Mouse (Mus musculus): ENCODE data around the gene Ppy. TPM values are rescaled to one million over a fixed set of nuclear protein-coding genes. Genes with fewer than 3 reads are reported as not detected.

Ppy gene
- polyA plus RNA-seq, 1 experiment from 2014 or later = not detected

DNA sequence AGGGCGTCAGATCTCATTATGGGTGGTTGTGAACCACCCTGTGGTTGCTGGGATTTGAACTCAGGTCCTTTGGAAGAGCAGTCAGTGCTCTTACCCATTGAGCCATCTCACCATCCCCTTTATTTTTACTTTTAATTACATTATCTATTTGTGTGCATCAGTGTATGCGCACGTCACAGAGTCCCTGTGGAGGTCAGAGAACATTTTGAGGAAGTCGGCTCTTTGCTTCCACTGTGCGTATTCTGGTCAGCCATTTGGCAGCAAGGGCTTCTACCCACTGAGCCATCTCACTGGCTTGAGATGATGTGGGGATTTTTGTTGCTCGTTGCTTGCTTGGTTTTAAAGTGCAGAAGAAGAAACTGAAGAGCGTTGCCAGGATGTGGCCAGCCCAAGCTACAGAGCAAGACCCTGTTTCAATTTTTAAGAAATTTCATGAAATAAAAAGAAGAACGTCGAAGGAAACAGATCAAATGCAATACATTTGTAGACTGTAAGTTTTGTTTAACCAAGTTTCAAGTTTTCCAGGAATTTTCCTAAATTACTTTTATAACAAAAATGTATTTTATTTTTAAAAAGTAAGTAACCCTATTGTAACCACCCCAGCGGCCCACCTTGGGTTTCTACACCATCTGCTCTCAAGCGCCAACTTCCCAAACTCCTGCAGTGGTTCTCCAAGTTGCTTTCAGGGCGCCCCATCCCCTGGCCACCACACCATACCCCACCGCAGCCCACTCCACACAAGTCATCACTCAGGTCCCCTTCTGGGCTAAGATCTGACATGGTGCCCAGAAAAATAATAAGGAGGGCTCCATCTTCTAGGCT, 36.7 kb upstream of the Ppy start:
- ATAC-seq (ENCODE audit: low FRiP score, low TSS enrichment) = 0 out of 2 replicates have a peak, but pooled peaks have one; percentile 3
- Histone ChIP-seq H3K4me1 (ENCODE audit: control insufficient read depth, insufficient read depth, low read length) (peaks cover 6% of the 10 kb centered on the region; the same call in 1 of the 2 replicates), H3K27ac (ENCODE audit: low read depth, low read length) (no peak overlapping the region), H3K9me3 (ENCODE audit: control insufficient read depth, low read length) (no peaks in the 10 kb centered on the region), H3K4me3 (ENCODE audit: low read length) (no peak overlapping the region; the same call in 1 of the 2 replicates), H3K36me3 (ENCODE audit: control insufficient read depth, insufficient read depth, low read length) (no peaks in the 10 kb centered on the region), H3K9ac (ENCODE audit: low read depth, low read length) (no peak overlapping the region), H3K4me2 (replicated peaks; ENCODE audit: low read depth, low read length) (peak overlapping the region; percentile 47), H3K27me3 (ENCODE audit: control insufficient read depth, insufficient read depth, low read length) (no peaks in the 10 kb centered on the region; the same call in 1 of the 2 replicates)
- WGBS = 51% methylated on average over 13 of the region's 13 CpGs

GRCm38 (mm10) chr11:102134516-102134915, 33.4 kb upstream of the Ppy start:
- Histone ChIP-seq H3K9ac (ENCODE audit: low read depth, low read length) (no peak overlapping the region), H3K36me3 (ENCODE audit: control insufficient read depth, insufficient read depth, low read length) (no peaks in the 10 kb centered on the region), H3K4me3 (ENCODE audit: low read length) (no peak overlapping the region), H3K27ac (ENCODE audit: low read depth, low read length) (no peak overlapping the region), H3K9me3 (ENCODE audit: control insufficient read depth, low read length) (no peaks in the 10 kb centered on the region), H3K27me3 (ENCODE audit: control insufficient read depth, insufficient read depth, low read length) (no peaks in the 10 kb centered on the region; the same call in 1 of the 2 replicates), H3K4me1 (ENCODE audit: control insufficient read depth, insufficient read depth, low read length) (0 out of 2 replicates have a peak, but pooled peaks cover 3% of the 10 kb centered on the region), H3K4me2 (replicated peaks; ENCODE audit: low read depth, low read length) (no peak overlapping the region)
- ATAC-seq (ENCODE audit: low FRiP score, low TSS enrichment) = no peak
- WGBS = 32% methylated on average over 4 of the region's 4 CpGs

DNA sequence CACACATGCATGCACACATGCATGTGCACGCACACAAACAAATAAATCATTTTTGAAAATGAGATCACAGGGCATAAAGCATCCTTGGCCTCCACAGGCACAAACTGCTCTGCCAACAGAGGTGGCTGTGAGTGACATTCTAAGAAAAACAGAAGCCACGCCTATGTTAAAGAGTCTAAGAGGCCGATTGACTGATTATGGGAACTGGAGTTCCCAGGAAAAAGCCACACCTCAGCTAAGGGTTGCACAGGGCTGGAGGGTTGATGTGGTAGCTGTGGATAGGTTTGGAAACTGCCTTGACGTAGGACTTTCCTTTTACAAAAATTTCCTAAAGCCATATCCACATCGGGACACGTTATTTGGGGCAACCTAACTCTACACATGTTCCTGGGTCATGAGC, 16.3 kb upstream of the Ppy start:
- WGBS = 81% methylated on average over 6 of the region's 6 CpGs
- no peaks in the 10 kb centered on the region for H3K27me3 ChIP-seq (ENCODE audit: control insufficient read depth, insufficient read depth, low read length)
- no peak overlapping the region for H3K4me3 ChIP-seq (ENCODE audit: low read length)
- no peak overlapping the region for H3K9ac ChIP-seq (ENCODE audit: low read depth, low read length)
- no peaks in the 10 kb centered on the region for H3K4me1 ChIP-seq (ENCODE audit: control insufficient read depth, insufficient read depth, low read length)
- no peaks in the 10 kb centered on the region for H3K9me3 ChIP-seq (ENCODE audit: control insufficient read depth, low read length)
- no peaks in the 10 kb centered on the region for H3K36me3 ChIP-seq (ENCODE audit: control insufficient read depth, insufficient read depth, low read length)
- H3K4me2 ChIP-seq (replicated peaks; ENCODE audit: low read depth, low read length) = no peak overlapping the region
- no peak overlapping the region for H3K27ac ChIP-seq (ENCODE audit: low read depth, low read length)
- ATAC-seq (ENCODE audit: low FRiP score, low TSS enrichment) = no peak

DNA sequence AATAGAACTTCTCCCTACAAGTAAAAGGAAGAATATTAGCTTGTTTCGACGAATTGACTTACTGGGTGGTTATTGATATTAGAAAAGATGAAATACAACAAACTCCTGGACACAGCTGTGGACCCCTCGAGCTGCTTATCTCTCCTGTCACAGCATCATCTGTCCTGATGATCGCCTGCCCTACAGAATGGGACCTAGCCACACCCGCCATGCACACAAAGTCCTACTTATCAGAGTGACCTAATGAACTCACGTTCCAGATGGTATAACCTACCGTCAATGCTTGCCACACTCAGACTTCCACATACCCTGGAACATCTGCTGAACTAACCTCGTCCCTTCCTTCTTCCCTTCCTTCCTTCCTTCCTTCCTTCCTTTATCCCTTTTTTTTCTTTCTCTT, 15.1 kb upstream of the Ppy start:
- no peak for ATAC-seq (ENCODE audit: low FRiP score, low TSS enrichment)
- Histone ChIP-seq H3K27ac (ENCODE audit: low read depth, low read length) (no peak overlapping the region), H3K4me3 (ENCODE audit: low read length) (no peak overlapping the region), H3K27me3 (ENCODE audit: control insufficient read depth, insufficient read depth, low read length) (no peaks in the 10 kb centered on the region), H3K4me1 (ENCODE audit: control insufficient read depth, insufficient read depth, low read length) (no peaks in the 10 kb centered on the region), H3K9ac (ENCODE audit: low read depth, low read length) (no peak overlapping the region), H3K36me3 (ENCODE audit: control insufficient read depth, insufficient read depth, low read length) (no peaks in the 10 kb centered on the region), H3K9me3 (ENCODE audit: control insufficient read depth, low read length) (no peaks in the 10 kb centered on the region), H3K4me2 (replicated peaks; ENCODE audit: low read depth, low read length) (no peak overlapping the region)
- 82% methylated on average over 8 of the region's 8 CpGs for WGBS

DNA sequence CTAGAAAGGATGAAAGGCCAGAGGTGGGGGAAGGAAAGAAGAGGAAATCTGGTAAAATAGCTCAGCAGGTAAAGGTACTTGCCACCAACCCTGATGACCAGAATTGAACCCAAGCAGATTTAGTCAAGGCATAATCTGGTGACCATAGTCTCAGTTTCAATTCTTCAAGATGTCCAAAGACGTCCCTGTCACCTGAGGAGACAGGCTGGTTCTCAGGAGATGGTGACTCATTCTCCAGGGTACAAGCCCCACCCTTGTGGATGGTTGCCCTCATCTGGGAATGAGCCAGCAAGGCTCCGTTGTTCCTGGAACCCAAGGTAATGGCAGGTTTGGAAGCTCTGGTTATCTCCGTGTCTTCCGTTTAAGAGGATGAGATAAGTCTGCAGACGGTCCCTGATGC, 10.5 kb upstream of the Ppy start:
- Histone ChIP-seq H3K4me2 (replicated peaks; ENCODE audit: low read depth, low read length) (no peak overlapping the region), H3K4me3 (ENCODE audit: low read length) (no peak overlapping the region), H3K9ac (ENCODE audit: low read depth, low read length) (no peak overlapping the region), H3K9me3 (ENCODE audit: control insufficient read depth, low read length) (no peaks in the 10 kb centered on the region), H3K27me3 (ENCODE audit: control insufficient read depth, insufficient read depth, low read length) (peaks cover 26% of the 10 kb centered on the region), H3K27ac (ENCODE audit: low read depth, low read length) (no peak overlapping the region), H3K36me3 (ENCODE audit: control insufficient read depth, insufficient read depth, low read length) (no peaks in the 10 kb centered on the region), H3K4me1 (ENCODE audit: control insufficient read depth, insufficient read depth, low read length) (no peaks in the 10 kb centered on the region)
- 79% methylated on average over 5 of the region's 5 CpGs for WGBS
- no peak for ATAC-seq (ENCODE audit: low FRiP score, low TSS enrichment)

- no peaks in the 10 kb centered on the region for H3K4me1 ChIP-seq (ENCODE audit: control insufficient read depth, insufficient read depth, low read length)
- H3K9me3 ChIP-seq (ENCODE audit: control insufficient read depth, low read length) = no peaks in the 10 kb centered on the region
- no peak within 1 kb of the TSS for H3K9ac ChIP-seq (ENCODE audit: low read depth, low read length)
- peaks cover 48% of the 10 kb centered on the region for H3K27me3 ChIP-seq (ENCODE audit: control insufficient read depth, insufficient read depth, low read length)
- no peaks in the 10 kb centered on the region for H3K36me3 ChIP-seq (ENCODE audit: control insufficient read depth, insufficient read depth, low read length)
- H3K27ac ChIP-seq (ENCODE audit: low read depth, low read length) = no peak within 1 kb of the TSS
- WGBS = 7% methylated on average over 9 of the region's 9 CpGs
- peak within 1 kb of the TSS; percentile 10; the same call in 1 of the 2 replicates for H3K4me3 ChIP-seq (ENCODE audit: low read length)
- ATAC-seq (ENCODE audit: low FRiP score, low TSS enrichment) = no peak
- no peak within 1 kb of the TSS; the same call in 1 of the 2 replicates for H3K4me2 ChIP-seq (replicated peaks; ENCODE audit: low read depth, low read length)
Observed at GRCm38 (mm10) chr11:102107732-102108131, 6.6 kb upstream of the Ppy start, which contains the start of gene Pyy. TSS of gene Pyy (minus strand) at chr11:102107832.

GRCm38 (mm10) chr11:102106911-102107310, 5.8 kb upstream of the Ppy start:
- no peaks in the 10 kb centered on the region for H3K9me3 ChIP-seq (ENCODE audit: control insufficient read depth, low read length)
- H3K27ac ChIP-seq (ENCODE audit: low read depth, low read length) = no peak overlapping the region
- H3K36me3 ChIP-seq (ENCODE audit: control insufficient read depth, insufficient read depth, low read length) = no peaks in the 10 kb centered on the region
- no peak for ATAC-seq (ENCODE audit: low FRiP score, low TSS enrichment)
- peaks cover 6% of the 10 kb centered on the region; the same call in 1 of the 2 replicates for H3K4me1 ChIP-seq (ENCODE audit: control insufficient read depth, insufficient read depth, low read length)
- WGBS = 1% methylated on average over 21 of the region's 21 CpGs
- peak overlapping the region; percentile 10; the same call in 1 of the 2 replicates for H3K4me3 ChIP-seq (ENCODE audit: low read length)
- peaks cover 48% of the 10 kb centered on the region for H3K27me3 ChIP-seq (ENCODE audit: control insufficient read depth, insufficient read depth, low read length)
- H3K9ac ChIP-seq (ENCODE audit: low read depth, low read length) = no peak overlapping the region
- no peak overlapping the region; the same call in 1 of the 2 replicates for H3K4me2 ChIP-seq (replicated peaks; ENCODE audit: low read depth, low read length)

GRCm38 (mm10) chr11:102102485-102103258, 1.6 kb upstream of the Ppy start:
- Histone ChIP-seq H3K36me3 (ENCODE audit: control insufficient read depth, insufficient read depth, low read length) (no peaks in the 10 kb centered on the region), H3K4me1 (ENCODE audit: control insufficient read depth, insufficient read depth, low read length) (peaks cover 7% of the 10 kb centered on the region; the same call in 1 of the 2 replicates), H3K9ac (ENCODE audit: low read depth, low read length) (no peak overlapping the region), H3K4me3 (ENCODE audit: low read length) (no peak overlapping the region), H3K27me3 (ENCODE audit: control insufficient read depth, insufficient read depth, low read length) (peaks cover 36% of the 10 kb centered on the region), H3K27ac (ENCODE audit: low read depth, low read length) (no peak overlapping the region), H3K9me3 (ENCODE audit: control insufficient read depth, low read length) (no peaks in the 10 kb centered on the region), H3K4me2 (replicated peaks; ENCODE audit: low read depth, low read length) (no peak overlapping the region)
- WGBS = 22% methylated on average over 17 of the region's 17 CpGs
- ATAC-seq (ENCODE audit: low FRiP score, low TSS enrichment) = no peak
